Mouse (Mus musculus) cerebellum, adult 8-10 months (tissue): ENCODE measurements at regions not wholly inside any gene's neighbourhood (a gene's known extent, or its start where the extent isn't known, plus 50 kb on each side); places are given as distances from the start of the nearest gene placed in this dataset.

Experiments used
- DNase-seq: peaks from one replicate; pipeline ENCODE4 v3.0.0; 2022

DNA sequence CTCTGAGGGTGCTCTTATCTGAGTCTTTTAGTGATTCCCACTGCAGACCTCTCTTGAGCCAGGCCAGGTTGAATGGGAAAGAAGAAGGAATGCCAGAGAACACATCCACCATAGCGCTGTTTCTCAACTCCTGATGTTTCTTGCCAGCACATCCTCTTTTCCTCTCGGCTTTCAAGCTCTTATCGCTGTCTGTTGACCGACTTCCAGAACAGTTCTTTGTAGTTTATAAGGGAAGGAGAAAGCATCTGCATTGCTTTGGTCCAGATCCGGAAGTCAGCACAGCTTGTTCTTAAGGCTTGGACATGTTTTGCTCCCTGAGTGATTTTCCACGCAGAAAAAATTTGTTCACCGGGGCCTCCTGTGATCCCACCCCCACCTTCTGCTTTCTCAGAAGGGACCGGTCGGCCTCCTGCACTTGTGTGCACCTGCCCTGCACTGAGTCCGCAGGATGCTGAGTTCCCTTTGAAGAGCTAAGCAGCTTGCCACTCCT is 183.7 kb downstream of the Bcl2l11 start:
- DNase-seq: no peak

DNA sequence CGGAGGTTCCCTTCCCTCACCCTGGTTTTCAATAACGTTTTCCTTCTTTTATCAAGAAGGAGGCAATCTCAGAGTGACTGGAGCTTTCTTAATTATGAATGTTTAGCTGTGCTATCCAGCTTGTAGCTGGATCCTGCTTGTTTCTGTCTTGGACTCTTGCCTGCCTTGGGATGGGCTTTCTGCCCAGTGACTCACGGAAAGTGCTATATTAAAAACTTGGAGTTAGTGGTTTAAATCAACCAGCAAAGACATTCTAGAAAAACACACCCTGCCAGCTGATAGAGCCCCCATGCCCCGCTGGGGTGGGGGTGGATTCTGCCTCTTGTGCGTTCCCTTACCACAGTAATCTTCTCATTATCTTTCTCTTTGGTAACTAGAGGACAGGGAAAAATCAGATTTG is 184.2 kb downstream of the Bcl2l11 start:
- DNase-seq: peak; percentile 15

DNA sequence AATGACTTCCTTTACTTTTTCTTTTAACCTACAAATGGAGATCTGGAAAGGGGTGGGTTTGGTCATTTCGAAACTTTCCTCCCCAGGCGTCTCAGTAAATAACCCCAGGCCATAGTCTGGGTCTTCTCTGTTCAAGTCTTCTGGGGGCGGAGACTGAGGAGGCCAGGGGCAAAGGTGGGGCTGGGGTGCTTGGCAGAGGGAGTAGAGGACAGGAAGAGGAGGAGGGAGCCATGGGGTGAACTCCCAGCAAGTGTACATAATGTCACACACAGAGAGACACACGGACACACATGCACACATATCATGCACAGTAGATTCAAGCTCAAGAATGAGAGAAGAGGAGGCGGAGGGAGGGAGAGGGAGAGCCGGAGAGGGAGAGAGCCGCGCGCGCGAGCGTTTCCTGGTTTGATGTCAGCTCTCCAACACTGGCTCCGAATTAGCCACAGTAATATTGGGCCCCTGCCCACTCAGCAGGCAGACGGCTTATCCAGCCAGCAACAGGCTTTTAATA is 186.3 kb downstream of the Bcl2l11 start:
- DNase-seq: peak; percentile 43

DNA sequence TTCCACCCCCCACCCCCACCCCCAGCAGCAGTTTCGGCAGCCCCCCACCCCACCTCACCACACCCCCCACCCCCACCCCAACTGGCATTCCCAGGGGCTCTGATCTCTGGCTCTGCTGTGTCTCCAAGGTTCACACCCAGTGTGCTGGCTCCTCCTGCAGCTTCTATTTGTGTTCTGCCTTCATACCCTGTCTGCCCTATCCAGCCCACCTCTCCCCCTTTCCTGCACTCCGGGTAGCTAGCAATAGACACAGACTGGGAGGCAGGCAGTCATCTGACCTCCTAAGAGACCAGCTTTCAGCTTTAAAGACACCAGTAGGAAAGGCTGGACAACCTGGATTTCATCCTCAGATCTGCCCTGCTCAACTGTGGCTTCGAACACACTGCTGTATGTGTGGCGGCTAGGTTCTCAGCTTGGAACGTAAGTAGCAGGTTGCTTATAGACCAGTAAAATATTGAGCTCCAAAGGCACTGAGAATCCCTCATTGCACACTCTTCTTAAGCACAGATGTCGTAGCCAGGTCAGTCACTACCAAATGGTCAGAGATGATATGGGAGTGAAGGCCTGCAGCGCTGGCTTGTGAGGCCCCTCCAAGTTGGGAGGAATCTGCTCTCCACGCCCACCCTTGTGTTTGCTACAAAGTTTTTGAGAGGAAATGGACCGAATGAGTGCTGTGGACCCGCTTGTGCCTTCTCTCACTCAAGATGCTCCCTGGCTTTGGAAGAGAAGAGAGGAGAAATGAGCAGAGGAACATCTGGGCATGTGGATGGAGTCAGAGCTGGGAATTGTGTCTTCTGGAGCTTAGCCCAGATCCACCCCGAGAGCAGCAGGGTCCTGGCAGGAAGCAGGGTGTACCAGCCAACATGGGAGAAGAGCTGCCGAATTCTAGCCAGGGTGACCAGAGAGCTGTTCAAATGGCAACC is 187.1 kb downstream of the Bcl2l11 start:
- DNase-seq: no peak

DNA sequence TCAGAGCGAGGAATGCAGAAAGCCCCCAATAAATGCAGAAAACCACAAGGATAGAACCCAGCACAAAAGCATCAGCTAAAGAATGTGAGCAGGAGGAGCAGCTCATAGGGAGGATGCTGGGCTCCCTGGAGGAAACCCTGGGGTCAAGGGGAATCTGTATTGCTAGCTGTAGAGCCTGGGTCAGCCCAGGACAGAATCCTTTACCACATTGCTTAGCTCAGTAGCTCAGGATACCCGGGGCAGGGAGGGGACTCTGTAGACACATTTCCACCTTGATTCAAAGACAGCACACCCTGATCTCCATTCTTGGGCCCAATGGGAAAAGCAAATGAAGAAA is 187.7 kb downstream of the Bcl2l11 start:
- DNase-seq: no peak

DNA sequence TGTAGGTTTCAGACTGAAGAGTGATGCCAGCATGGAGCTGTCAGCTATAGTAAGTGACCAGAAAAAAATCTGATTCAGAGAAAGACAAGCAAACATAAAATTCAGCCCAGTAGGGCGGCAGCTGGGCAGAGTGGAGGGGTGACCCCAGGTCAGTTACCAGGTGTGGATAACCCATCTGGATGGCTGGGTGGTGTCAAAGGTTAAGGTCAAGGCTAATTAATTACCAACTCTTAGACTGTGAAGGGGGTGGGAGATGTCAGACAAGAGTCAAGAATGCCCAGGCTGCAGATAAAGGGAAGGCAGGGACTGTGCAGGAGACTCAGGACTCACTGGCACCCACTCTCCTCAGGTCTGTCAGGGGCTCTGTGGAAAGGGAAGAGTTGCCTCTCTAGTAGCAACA is 188.1 kb downstream of the Bcl2l11 start:
- no peak for DNase-seq

DNA sequence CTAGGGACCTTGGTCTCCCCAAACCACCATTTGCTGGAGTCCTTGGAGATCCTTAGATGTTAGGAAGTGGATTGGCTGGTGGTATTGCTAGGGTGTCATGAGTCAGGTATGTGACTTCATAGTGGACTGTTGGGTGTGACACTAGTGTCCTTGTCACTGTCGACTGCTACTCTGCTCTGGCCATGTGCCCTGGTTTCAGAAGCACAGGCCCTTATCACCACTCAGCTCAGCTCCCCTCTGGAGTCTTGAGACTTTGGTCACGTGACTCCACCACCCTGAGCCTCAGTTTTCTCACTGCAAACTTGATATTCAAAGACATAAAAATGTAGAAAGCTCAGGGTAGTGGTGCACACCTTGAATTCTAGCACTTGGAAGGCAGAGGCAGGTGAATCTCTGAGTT is 190.7 kb downstream of the Bcl2l11 start:
- DNase-seq: no peak

DNA sequence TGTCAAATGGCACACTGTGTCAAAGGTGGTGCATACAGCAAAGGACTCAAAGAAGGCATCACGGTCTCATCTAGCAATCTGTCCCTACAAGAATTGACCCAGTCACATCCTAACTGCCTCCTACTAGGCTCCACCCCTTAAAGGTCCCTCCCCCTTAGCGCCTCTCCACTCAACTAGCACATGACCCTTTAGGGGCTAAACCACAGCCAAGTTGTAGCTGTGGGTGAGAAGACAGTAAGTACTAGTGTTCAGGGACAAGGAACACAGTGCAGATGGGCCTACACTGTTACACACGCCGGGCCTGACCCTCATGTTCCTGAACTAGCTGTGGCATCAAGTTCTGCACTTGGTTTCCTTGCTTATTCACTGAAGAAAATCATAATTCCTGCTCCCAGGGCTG is 192.4 kb downstream of the Bcl2l11 start:
- no peak for DNase-seq

DNA sequence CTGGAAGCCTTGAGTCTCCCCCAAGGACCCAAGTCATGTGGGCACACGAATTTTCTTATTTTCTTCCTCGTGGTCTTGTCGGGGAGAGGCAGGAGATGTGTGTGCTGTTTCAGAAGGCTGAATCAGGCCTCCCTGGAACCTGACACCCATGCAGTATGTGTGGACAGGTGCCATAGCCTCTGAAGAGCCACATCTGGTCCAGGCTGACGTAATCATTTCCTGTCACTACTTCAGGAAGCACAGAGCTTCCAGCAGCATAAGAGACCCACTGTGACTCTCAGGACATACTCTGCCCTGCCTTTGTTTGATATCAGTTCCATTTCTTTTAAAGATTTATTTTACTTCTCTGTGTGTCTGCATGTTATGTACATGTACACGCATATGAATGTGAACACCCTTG is 193.1 kb downstream of the Bcl2l11 start:
- no peak for DNase-seq

DNA sequence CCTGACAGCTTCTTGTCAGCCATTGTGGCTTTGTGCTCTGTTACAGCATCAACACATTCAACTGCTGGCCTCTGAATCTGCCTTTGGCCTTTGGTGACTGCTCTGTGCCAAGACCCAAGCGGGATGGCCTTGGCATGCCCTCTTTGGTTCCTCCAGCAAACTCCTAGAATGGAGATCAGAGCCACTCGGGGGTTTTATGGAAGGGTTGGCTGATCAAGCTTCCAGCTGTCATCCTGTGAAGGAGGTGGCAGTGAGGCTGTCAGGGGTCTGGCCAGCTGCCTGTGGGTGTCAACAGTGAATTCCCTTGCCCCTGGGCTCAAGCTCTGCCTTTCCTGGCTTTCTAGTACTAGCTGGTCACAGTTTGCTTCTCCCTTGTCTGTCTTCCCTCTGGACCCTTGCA is 195.6 kb downstream of the Bcl2l11 start:
- DNase-seq: no peak

DNA sequence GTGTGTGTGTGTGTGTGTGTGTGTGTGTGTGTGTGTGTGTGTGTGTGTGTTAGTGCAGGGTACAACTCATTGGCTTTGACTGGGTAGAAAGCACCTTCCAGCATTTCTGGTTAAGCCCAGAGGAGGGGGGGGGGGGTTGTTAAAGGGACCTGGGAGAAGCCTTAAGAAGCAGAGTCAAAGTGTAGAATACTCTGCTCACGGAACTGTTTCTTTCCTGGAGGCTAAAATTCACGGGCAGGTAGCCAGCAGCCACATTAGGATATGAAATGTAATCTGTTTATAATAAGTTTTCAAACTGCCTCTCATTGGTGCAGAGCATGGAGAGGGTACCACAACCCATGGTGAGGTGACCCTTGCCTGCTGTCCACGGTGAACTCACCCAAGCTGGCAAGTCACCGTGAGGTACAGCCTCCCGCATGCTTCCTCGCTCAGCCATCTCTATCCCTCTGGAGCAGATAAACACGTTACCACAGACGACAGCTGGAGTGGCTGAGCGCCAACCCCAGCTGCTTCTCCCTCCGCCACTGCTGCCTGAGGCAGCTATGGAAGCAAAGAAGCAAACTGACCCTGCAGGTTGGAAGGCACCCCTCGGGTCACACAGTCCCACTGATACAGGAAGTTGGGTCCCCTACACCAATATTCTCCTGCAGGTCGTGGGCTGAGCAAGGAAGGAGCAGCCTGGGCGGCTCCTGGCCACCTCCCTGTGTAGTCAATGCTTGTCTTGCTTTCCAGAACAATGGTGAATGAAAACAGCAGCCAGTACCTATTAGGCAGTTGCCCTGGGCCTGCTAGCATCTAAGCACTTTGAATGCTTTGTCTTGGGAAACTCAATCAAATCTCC is 198.6 kb downstream of the Bcl2l11 start:
- no peak for DNase-seq

DNA sequence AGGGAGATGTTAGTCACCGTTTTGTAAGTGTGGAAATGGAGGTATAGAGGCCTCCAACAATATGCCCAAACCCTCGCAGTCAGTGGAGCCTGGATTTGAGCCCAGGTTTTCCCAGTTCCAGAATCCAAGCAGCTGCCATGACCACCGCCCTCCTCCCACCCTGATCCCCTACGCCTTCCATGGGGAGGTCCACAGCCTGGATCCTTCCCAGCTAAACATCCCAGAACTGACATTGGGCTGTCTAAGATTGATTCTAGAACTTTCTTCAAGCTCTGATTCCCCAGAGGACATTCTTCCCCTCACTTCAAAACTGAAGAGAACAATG is 199.2 kb downstream of the Bcl2l11 start:
- DNase-seq: no peak

DNA sequence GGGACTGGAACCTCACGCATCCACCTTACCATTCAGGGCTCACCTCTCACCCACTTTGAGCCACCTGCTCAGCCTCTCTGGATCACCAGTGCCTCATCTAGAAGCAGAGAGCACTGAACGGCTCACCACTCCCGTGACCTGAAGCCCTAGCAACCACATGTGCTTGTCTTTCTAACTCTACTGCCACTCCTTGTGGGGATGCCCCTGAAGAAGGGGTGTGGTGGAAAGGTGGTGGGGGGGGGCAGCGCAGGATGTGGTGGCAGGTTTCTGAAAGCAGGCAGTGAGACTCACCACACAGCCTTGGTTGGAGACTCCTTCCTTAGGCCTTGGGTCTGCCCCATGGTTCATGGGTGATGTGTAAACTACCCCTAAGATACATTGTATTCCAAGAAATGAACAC is 199.6 kb downstream of the Bcl2l11 start:
- DNase-seq: no peak

DNA sequence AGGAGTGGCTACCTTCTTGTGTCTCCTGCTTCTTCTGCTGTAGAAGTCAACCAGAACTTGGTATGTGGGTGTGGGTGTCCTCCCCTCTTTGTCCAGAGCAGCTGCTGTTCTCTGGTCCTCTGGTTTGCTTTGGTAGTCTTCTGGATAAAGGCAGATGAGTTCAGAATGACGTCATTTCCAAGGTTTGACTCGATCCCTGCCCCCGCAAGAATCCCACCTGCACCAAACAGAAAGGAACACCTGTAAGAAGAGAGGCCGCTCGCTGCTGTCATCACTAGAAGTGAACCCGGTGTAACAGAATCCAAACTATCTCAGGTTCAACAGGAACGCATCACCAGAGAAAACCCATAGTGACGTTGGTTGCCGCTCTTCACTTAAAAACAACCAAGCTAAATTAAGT is 205.0 kb downstream of the Bcl2l11 start:
- no peak for DNase-seq

DNA sequence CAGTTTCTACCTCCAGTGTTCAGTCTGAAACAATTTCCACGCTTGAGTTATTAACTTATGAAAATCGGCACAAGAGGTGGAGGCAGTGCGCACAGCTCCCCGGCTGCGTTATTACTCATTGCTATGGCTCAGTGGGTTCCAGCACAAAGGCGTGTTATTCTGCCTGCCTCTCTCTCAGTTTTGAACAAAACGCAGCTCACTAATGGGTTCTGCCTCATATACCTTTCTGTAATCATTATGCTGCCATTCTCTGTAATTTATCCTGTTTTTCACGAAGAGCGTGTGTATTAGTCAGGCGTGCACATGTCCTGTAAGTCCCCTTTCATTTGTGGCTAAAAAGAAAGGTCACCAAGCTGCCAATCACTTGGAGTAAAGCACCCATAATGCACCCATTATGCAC is 205.4 kb downstream of the Bcl2l11 start:
- DNase-seq: no peak

DNA sequence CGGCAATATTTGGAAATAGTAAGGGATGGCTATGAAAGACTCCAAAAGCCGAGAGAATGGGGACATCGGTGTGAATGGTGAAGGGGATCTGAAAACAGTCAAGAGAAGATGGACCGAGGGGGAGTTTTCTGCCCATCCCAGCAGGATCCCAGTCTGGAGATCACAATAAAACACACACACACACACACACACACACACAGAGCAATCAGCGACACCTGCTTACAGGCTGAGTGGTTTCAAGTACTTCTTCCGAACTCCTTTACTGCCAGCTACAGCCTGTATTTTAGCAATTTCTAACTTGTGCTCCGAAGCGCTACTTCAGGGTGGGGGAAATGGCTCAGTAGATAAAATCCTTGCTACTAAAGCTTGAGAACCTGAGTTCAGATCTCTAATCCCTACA is 205.8 kb downstream of the Bcl2l11 start:
- DNase-seq: no peak

DNA sequence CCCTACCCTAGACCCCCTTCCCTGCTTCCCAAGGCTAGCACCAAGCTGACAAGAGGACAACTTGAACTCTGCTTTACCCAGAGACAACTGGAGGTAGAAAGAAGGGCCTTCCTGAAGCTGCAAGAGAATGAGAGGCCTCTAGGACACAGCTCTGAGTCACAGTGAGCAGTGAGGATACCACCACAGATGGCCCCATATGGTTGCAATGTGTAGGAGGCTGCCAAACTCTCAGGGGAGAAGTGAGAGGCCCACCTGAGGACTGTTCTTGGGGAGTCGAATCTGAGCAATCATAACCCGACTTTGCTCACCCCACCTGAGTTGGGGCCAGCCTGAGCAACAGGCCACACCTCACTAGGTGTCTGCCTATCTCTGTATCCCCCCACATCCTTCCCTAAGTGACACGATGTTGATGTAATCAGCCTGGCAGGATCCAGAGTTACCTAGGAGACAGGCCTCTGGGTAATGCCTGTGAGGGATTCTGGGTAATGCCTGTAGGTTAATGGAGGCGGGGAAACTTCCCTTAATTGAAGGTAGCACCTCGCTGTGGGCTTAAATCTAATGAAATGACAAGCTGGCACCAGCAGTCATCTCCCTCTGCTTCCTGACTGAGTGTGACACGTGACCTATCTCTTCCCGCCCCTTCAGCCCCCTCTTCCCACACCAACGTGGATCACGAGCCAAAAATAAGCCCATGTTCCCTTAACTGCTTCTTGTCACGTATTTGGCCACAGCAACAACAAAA is 207.7 kb downstream of the Bcl2l11 start:
- DNase-seq: no peak

DNA sequence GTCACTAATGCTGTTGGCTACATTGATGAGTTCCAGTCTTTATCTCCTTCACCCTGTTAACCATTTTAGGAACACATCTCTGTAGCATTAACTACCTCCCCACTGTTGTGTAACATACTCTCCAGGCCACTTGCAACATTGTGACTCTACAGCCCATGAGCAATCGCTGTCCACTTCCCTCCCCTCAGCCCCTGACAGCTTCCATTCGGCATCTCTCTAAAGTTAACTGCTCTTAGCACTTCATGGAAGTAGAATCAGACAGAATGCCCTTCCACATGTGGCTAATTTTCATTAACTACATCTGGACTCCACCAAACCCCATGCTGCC is 208.3 kb downstream of the Bcl2l11 start:
- DNase-seq: no peak

DNA sequence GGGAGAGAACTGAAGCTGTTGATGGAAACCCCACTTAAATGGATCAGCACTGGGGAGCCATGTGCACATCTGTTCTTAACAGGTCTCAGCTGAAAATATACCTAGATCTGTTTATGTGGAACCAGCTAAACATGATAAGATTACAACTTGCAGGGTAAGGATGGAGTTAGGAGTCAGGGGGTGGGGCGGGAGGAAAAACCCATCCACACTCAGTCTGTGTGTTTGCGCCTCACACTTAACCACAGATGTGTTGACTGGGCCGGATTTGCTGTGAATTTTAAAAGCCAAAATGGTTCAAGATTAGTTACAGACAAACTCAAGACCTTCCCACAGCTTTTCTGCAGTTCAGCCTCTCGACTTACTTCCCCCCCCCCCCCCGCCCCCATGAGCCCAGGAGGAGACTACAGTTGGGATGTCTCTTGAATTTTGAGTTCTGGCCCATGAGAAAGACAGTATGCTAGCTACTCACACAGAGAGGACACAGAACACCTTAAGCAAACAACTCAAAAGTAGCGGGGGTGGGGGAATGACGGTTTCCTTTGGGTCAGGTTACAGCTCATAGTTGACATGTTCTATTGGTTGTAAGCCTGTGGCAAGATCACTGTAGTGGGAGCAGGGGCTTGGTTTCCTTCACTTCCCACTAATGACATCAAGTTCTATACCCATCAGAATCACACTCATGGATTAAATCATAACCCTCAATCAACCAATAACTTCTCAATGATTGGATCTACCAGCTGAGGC is 209.1 kb downstream of the Bcl2l11 start:
- DNase-seq: no peak

DNA sequence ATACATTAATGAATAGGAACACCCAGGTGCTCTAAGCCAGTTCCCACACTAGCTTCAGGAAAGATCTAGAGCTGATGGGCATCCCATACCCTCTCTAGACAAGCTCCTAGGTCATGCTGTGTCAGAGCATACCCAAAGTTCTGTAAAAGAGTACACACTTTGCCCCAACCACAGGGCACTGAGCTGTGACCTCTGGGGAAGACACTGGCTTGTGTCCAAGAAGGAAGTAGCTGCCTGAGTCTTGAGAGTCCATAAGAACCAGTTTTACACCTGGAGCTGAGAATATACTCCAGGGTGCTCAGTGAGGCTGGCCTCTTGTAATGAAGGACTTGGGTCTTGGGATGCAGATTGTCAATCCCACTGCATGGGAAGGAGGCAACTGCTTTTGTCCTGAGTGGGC is 211.4 kb downstream of the Bcl2l11 start:
- no peak for DNase-seq

DNA sequence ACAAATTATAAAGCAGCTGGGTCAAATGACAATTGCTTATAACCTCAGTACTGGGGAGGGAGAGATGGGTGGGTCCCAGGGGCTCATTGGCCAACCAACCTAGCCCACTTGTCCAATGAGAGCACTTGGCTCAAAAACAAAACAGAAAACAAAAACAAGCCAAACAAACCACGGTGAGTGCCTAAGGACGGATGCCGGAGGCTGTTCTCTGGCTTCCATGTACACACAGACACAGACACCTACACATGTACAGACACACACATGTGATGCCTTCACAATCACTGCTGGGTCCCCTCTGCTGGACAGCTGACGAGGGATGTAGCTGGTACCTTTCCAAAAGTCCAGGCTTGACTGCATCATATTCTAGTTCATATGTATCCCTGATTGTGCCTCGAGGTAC is 212.0 kb downstream of the Bcl2l11 start:
- no peak for DNase-seq

DNA sequence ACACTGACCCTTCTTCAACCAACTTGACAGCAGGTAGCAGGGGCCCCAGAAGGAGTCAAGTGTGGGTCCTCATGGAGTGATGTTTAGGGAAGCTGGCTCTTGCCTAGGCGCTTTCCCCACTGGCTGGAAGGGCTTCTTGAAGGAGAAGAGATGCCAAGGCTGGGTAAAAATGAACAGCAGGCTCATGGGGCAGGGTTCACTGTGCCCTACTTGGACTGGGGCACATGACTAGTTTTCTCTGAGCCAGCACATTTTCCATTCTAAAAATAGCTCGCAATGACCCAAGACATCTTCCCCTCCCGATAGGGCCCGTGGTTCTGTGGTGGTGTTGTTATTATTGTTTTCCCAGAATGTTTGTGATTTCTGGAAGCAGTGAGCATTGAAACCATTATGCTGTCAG is 212.6 kb downstream of the Bcl2l11 start:
- DNase-seq: no peak
